Mouse (Mus musculus) brain, embryonic 14.5 days (tissue): Measurements from ENCODE around the gene Vac14.

Experiments
- CTCF ChIP-seq: fragments of 200-500 bp; IDR thresholded peaks from 2 replicates; pipeline ENCODE4 v1.5.1; 2012; ENCODE audit warnings: inconsistent platforms, mild to moderate bottlenecking, moderate library complexity, borderline replicate concordance; ENCODE audit not compliant: insufficient read depth, insufficient read length; ENCODE audit errors: extremely low read depth
- POLR2A ChIP-seq: fragments of 200-500 bp; IDR thresholded peaks from 2 replicates; pipeline ENCODE4 v1.6.1; 2012; ENCODE audit warnings: mild to moderate bottlenecking, inconsistent platforms, borderline replicate concordance; ENCODE audit not compliant: poor library complexity, insufficient read depth, insufficient read length, severe bottlenecking; ENCODE audit errors: extremely low read depth

DNA sequence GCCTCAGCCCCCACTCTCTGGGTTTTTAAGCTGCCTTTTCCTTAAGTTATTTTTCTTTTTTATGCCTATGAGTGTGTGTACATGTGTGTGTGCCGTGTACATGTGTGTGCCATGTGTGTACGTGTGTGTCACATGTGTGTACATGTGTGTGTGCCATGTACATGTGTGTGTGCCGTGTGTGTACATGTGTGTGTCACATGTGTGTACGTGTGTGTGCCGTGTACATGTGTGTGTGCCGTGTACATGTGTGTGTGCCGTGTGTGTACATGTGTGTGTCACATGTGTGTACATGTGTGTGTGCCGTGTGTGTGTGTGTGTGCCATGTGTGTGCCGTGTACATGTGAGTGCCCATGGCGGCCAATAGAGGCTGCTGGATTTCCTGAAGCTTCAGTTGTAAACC lies 126.8 kb downstream of the Vac14 start:
- TF ChIP-seq CTCF: no peak
- no peak for TF ChIP-seq POLR2A
